Mouse (Mus musculus) liver, postnatal 0 days (tissue): ENCODE measurements around the gene Ttc27.

Source experiments
- CTCF ChIP-seq: sonication (generic); IDR thresholded peaks from 2 replicates; pipeline ENCODE4 v1.5.1; 2016; ENCODE audit warnings: antibody characterized with exemption, low read depth
- EP300 ChIP-seq: IDR thresholded peaks from 2 replicates; pipeline ENCODE4 v1.6.1; 2016; ENCODE audit warnings: antibody characterized with exemption, low read depth, mild to moderate bottlenecking

GRCm38 (mm10) chr17:74843486-74843885 lies 126.0 kb downstream of the Ttc27 start:
- no peak for TF ChIP-seq CTCF
- peak; percentile 80 for TF ChIP-seq EP300
